Mouse (Mus musculus) megakaryocyte, embryonic 14.5 days (primary cell): ENCODE results near the gene Gm20422. TPM values are rescaled to one million over a fixed set of nuclear protein-coding genes. Genes with fewer than 3 reads are reported as not detected.

Experiments used
- H3K27me3 ChIP-seq: replicated peaks from 2 replicates; pipeline ENCODE3; 2012; ENCODE audit warnings: inconsistent platforms
- H3K36me3 ChIP-seq: replicated peaks from 2 replicates; pipeline ENCODE3; 2012; ENCODE audit warnings: low read length, inconsistent platforms, mixed read lengths
- H3K4me1 ChIP-seq: 2 replicates; pipeline ENCODE4 v1.6.1; 2012; ENCODE audit warnings: inconsistent platforms
- H3K4me3 ChIP-seq: replicated peaks from 2 replicates; pipeline ENCODE3; 2012; ENCODE audit warnings: moderate library complexity, mild to moderate bottlenecking, inconsistent platforms
- H3K9me3 ChIP-seq: 2 replicates; pipeline ENCODE4 v1.6.1; 2012; ENCODE audit warnings: inconsistent platforms
- FLI1 ChIP-seq: IDR thresholded peaks from 2 replicates; pipeline ENCODE4 v1.6.1; 2012; ENCODE audit warnings: low read length, inconsistent platforms, mixed read lengths
- GATA1 ChIP-seq: IDR thresholded peaks from 3 replicates; pipeline ENCODE4 v1.6.1; 2012; ENCODE audit warnings: mixed read lengths, low read length, inconsistent platforms, borderline replicate concordance
- polyA plus RNA-seq: library from polyadenylated mRNA; stranded (reverse); fragments of >175 nt; gene quantifications from 2 replicates; pipeline ENCODE4 v1.2.3, GENCODE M21; 2012; ENCODE audit warnings: low replicate concordance; ENCODE audit not compliant: insufficient read depth

Gm20422 gene
- polyA plus RNA-seq, 1 experiment, result not detected

- Histone ChIP-seq H3K36me3 (peaks cover 82% of the 10 kb centered on the region), H3K4me3 (peak overlapping the region; percentile 30), H3K9me3 (no peaks in the 10 kb centered on the region), H3K27me3 (no peaks in the 10 kb centered on the region), H3K4me1 (peaks cover 53% of the 10 kb centered on the region)
- no peak for TF ChIP-seq GATA1
- TF ChIP-seq FLI1, result no peak
Observed at GRCm38 (mm10) chr8:69805491-69805890, 30.8 kb upstream of the Gm20422 start.

GRCm38 (mm10) chr8:69805086-69805485 lies 30.4 kb upstream of the Gm20422 start:
- no peaks in the 10 kb centered on the region for H3K9me3 ChIP-seq
- TF ChIP-seq FLI1, result no peak
- no peak for TF ChIP-seq GATA1
- peaks cover 82% of the 10 kb centered on the region for H3K36me3 ChIP-seq
- H3K27me3 ChIP-seq, result no peaks in the 10 kb centered on the region
- H3K4me3 ChIP-seq, result peak overlapping the region; percentile 30
- peaks cover 56% of the 10 kb centered on the region for H3K4me1 ChIP-seq

GRCm38 (mm10) chr8:69804537-69804936 lies 29.9 kb upstream of the Gm20422 start:
- no peaks in the 10 kb centered on the region for H3K27me3 ChIP-seq
- TF ChIP-seq GATA1, result no peak
- no peak overlapping the region for H3K4me3 ChIP-seq
- peaks cover 86% of the 10 kb centered on the region for H3K36me3 ChIP-seq
- H3K9me3 ChIP-seq, result no peaks in the 10 kb centered on the region
- H3K4me1 ChIP-seq, result peaks cover 51% of the 10 kb centered on the region

GRCm38 (mm10) chr8:69803366-69803765 lies 28.7 kb upstream of the Gm20422 start:
- peaks cover 98% of the 10 kb centered on the region for H3K36me3 ChIP-seq
- H3K27me3 ChIP-seq, result no peaks in the 10 kb centered on the region
- H3K4me1 ChIP-seq, result peaks cover 39% of the 10 kb centered on the region
- TF ChIP-seq GATA1 (no peak), FLI1 (no peak)
- H3K4me3 ChIP-seq, result no peak overlapping the region
- H3K9me3 ChIP-seq, result no peaks in the 10 kb centered on the region

- H3K36me3 ChIP-seq, result peaks cover 98% of the 10 kb centered on the region
- H3K9me3 ChIP-seq, result no peaks in the 10 kb centered on the region
- no peaks in the 10 kb centered on the region for H3K27me3 ChIP-seq
- TF ChIP-seq GATA1 (no peak), FLI1 (no peak)
- no peak overlapping the region for H3K4me3 ChIP-seq
- peaks cover 27% of the 10 kb centered on the region for H3K4me1 ChIP-seq
Observed at GRCm38 (mm10) chr8:69802216-69802615, 27.5 kb upstream of the Gm20422 start.

- Histone ChIP-seq H3K36me3 (peaks cover 98% of the 10 kb centered on the region), H3K4me3 (no peak overlapping the region), H3K4me1 (peaks cover 23% of the 10 kb centered on the region; the same call in 1 of the 2 replicates), H3K9me3 (no peaks in the 10 kb centered on the region), H3K27me3 (no peaks in the 10 kb centered on the region)
- no peak for TF ChIP-seq GATA1
- no peak for TF ChIP-seq FLI1
Observed at GRCm38 (mm10) chr8:69801796-69802195, 27.1 kb upstream of the Gm20422 start.

- no peak overlapping the region for H3K4me3 ChIP-seq
- peaks cover 10% of the 10 kb centered on the region for H3K4me1 ChIP-seq
- H3K27me3 ChIP-seq, result no peaks in the 10 kb centered on the region
- no peaks in the 10 kb centered on the region for H3K9me3 ChIP-seq
- TF ChIP-seq FLI1, result no peak
- TF ChIP-seq GATA1, result no peak
- H3K36me3 ChIP-seq, result peaks cover 98% of the 10 kb centered on the region
Observed at GRCm38 (mm10) chr8:69799946-69800345, 25.3 kb upstream of the Gm20422 start.

GRCm38 (mm10) chr8:69799261-69799660 lies 24.6 kb upstream of the Gm20422 start:
- TF ChIP-seq FLI1, result no peak
- Histone ChIP-seq H3K4me3 (no peak overlapping the region), H3K4me1 (peaks cover 14% of the 10 kb centered on the region), H3K27me3 (no peaks in the 10 kb centered on the region), H3K36me3 (peaks cover 99% of the 10 kb centered on the region), H3K9me3 (no peaks in the 10 kb centered on the region)

GRCm38 (mm10) chr8:69797661-69798060 lies 23.0 kb upstream of the Gm20422 start:
- TF ChIP-seq GATA1 (no peak), FLI1 (no peak)
- Histone ChIP-seq H3K4me3 (no peak overlapping the region), H3K27me3 (no peaks in the 10 kb centered on the region), H3K36me3 (peaks cover 99% of the 10 kb centered on the region), H3K9me3 (no peaks in the 10 kb centered on the region), H3K4me1 (peaks cover 26% of the 10 kb centered on the region)

GRCm38 (mm10) chr8:69796721-69797345 lies 22.1 kb upstream of the Gm20422 start:
- no peak for TF ChIP-seq GATA1
- TF ChIP-seq FLI1, result no peak
- Histone ChIP-seq H3K4me1 (peaks cover 34% of the 10 kb centered on the region), H3K9me3 (no peaks in the 10 kb centered on the region), H3K36me3 (peaks cover 91% of the 10 kb centered on the region), H3K27me3 (no peaks in the 10 kb centered on the region), H3K4me3 (no peak overlapping the region)

GRCm38 (mm10) chr8:69794901-69795300 lies 20.2 kb upstream of the Gm20422 start:
- H3K36me3 ChIP-seq, result peaks cover 73% of the 10 kb centered on the region

More at GRCm38 (mm10) chr8:69794901-69795300, 20.2 kb upstream of the Gm20422 start:
- Histone ChIP-seq H3K27me3 (no peaks in the 10 kb centered on the region), H3K4me1 (peaks cover 37% of the 10 kb centered on the region), H3K4me3 (no peak overlapping the region), H3K9me3 (no peaks in the 10 kb centered on the region)
- no peak for TF ChIP-seq GATA1
- TF ChIP-seq FLI1, result no peak
